Mouse (Mus musculus): ENCODE data around the gene Ap5z1. TPM values are rescaled to one million over a fixed set of nuclear protein-coding genes. Genes with fewer than 3 reads are reported as not detected.

The Ap5z1 gene
- polyA plus RNA-seq, 1 experiment from 2014 or later: 9.6 TPM

DNA sequence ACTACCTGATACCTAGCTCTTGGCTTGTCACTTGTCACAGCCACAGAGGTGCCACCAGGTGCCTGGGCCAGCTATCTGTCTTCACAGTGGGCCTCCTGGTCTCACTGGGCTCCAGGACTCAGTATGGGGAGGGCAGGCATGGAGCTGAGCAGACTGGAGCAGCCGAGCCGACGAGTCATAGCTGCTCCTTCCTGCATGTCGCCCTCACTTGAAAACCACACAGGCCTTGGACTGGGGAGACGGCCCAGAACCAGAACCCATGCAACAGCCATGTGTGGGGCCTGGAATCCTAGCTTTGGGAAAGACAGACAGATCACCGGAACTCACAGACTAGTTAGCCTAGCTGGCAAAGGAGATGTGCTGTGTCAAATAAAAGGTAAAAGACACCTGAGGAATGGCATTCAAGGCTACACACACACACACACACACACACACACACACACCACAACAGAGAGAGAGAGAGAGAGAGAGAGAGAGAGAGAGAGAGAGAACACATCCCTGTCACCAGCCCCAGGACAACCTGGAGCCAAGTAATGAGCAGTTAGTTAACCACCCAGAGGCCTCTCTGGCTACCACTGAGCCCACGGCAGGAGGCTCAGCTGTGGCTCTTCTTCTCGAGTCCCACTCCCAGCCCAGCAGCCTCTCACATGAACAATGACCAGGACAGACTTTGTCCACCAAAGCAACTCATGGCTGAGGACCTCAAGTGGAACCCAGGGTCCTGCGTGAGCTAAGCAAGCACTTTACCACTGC lies 26.4 kb downstream of the Ap5z1 start:
- 81% methylated on average over 9 of the region's 9 CpGs for WGBS

DNA sequence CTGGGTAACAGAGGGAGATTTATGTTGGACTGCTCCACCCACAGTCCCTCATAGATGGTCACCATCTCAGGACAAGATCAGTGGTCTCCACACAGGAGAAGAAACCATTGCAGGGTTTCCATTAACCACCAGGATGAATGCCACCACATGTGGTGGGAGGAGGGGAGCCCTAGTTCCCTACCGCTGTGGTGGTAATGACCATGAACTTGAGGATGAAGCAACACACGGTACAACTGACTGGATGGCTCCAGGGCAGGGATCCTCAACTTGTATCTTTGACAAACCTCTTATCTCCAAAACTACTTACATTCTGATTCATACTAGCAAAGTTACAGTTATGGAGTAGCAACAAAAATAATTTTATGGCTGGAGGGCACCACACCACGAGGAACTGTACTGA lies 29.6 kb downstream of the Ap5z1 start:
- WGBS: 90% methylated on average over 3 of the region's 3 CpGs
- Histone ChIP-seq H3K9me3 (ENCODE audit: control insufficient read depth, low read length) (no peaks in the 10 kb centered on the region), H3K4me3 (ENCODE audit: low read depth, low read length) (no peak overlapping the region), H3K4me2 (replicated peaks; ENCODE audit: low read depth, low read length) (no peak overlapping the region), H3K27ac (ENCODE audit: low read depth, low read length) (no peak overlapping the region), H3K27me3 (ENCODE audit: control insufficient read depth, insufficient read depth, low read length) (no peaks in the 10 kb centered on the region), H3K4me1 (replicated peaks; ENCODE audit: control insufficient read depth, insufficient read depth, low read length) (no peaks in the 10 kb centered on the region), H3K36me3 (ENCODE audit: control insufficient read depth, insufficient read depth, low read length) (no peaks in the 10 kb centered on the region), H3K9ac (ENCODE audit: low read depth, low read length) (no peak overlapping the region)
- no peak for DNase-seq (ENCODE audit: low spot score)
- no peak for ATAC-seq (ENCODE audit: low FRiP score)

More for the DNA sequence above, 26.4 kb downstream of the Ap5z1 start:
- Histone ChIP-seq H3K4me3 (ENCODE audit: low read depth, low read length) (no peak overlapping the region), H3K27ac (ENCODE audit: low read depth, low read length) (no peak overlapping the region), H3K4me2 (replicated peaks; ENCODE audit: low read depth, low read length) (no peak overlapping the region), H3K9me3 (ENCODE audit: control insufficient read depth, low read length) (no peaks in the 10 kb centered on the region), H3K27me3 (ENCODE audit: control insufficient read depth, insufficient read depth, low read length) (no peaks in the 10 kb centered on the region), H3K4me1 (replicated peaks; ENCODE audit: control insufficient read depth, insufficient read depth, low read length) (no peaks in the 10 kb centered on the region), H3K36me3 (ENCODE audit: control insufficient read depth, insufficient read depth, low read length) (no peaks in the 10 kb centered on the region), H3K9ac (ENCODE audit: low read depth, low read length) (no peak overlapping the region)
- no peak for ATAC-seq (ENCODE audit: low FRiP score)
- no peak for DNase-seq (ENCODE audit: low spot score)

DNA sequence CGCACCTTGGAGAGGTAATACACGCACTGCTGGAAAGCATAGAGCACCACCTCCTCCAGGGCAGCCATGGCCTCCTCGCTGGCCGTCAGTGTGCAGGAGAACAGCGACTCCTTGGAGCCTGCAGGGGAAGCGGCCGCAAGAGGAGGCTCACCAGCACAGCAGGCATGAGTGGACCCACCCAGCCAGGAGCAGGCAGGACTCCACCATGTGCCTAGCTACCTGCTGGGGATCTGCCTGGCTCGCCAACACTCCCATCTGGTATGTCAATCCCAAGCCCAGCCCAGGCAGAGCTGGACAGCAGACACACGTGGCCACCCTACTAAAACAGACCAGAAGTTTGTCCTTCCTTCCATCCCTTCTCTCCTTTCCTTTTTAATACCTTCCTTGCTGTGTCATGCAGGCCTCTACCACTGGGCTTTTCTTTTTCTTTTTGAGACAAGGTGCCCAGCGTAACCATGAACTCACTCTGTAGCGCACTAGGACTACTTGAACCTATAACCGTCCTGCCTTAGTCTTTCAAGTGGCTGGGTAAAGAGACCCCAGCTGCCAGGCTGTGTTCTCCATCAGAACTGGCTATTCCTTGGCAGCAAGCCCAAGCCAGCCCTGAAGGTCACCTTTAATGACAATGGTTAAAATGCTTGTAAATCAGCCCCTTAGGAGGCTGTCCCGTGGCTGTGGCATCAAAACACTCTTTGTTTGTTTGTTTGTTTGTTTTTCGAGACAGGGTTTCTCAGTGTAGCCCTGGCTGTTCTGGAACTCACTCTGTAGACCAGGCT lies 31.8 kb downstream of the Ap5z1 start:
- no peak for DNase-seq (ENCODE audit: low spot score)
- WGBS: 56% methylated on average over 14 of the region's 14 CpGs

DNA sequence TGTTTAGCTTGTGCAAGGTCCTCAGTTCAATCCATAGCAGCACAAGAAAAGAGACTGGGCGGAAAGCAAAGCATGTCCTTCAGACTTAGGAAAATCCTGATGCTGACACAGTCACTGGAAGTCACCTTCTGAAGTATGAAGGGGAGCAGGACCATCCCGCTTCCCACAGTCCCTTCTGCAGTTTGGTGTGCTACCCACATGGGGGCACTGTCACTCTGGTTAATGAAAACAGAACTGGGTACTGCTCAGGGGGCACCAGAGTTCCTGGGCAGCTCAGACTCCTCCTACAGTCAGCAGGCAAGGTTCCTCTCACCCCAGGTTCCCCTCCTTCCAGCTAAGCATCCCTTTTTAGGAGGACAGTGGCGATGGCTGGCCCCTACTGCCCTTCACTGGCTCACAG lies 35.2 kb downstream of the Ap5z1 start:
- no peak overlapping the region for H3K4me3 ChIP-seq (ENCODE audit: low read depth, low read length)
- H3K36me3 ChIP-seq (ENCODE audit: control insufficient read depth, insufficient read depth, low read length): no peaks in the 10 kb centered on the region
- 33% methylated on average over 3 of the region's 3 CpGs for WGBS
- 0 out of 2 replicates have a peak, but pooled peaks have one; percentile 18 for ATAC-seq (ENCODE audit: low FRiP score)
- peak; percentile 65 for DNase-seq (ENCODE audit: low spot score)
- H3K4me1 ChIP-seq (replicated peaks; ENCODE audit: control insufficient read depth, insufficient read depth, low read length): no peaks in the 10 kb centered on the region
- H3K4me2 ChIP-seq (replicated peaks; ENCODE audit: low read depth, low read length): no peak overlapping the region
- H3K27ac ChIP-seq (ENCODE audit: low read depth, low read length): no peak overlapping the region
- H3K27me3 ChIP-seq (ENCODE audit: control insufficient read depth, insufficient read depth, low read length): no peaks in the 10 kb centered on the region
- H3K9ac ChIP-seq (ENCODE audit: low read depth, low read length): no peak overlapping the region
- no peaks in the 10 kb centered on the region for H3K9me3 ChIP-seq (ENCODE audit: control insufficient read depth, low read length)

More for the DNA sequence above, 31.8 kb downstream of the Ap5z1 start:
- no peaks in the 10 kb centered on the region for H3K9me3 ChIP-seq (ENCODE audit: control insufficient read depth, low read length)
- no peak overlapping the region for H3K27ac ChIP-seq (ENCODE audit: low read depth, low read length)
- H3K9ac ChIP-seq (ENCODE audit: low read depth, low read length): no peak overlapping the region
- no peak overlapping the region for H3K4me2 ChIP-seq (replicated peaks; ENCODE audit: low read depth, low read length)
- H3K27me3 ChIP-seq (ENCODE audit: control insufficient read depth, insufficient read depth, low read length): no peaks in the 10 kb centered on the region
- no peaks in the 10 kb centered on the region for H3K36me3 ChIP-seq (ENCODE audit: control insufficient read depth, insufficient read depth, low read length)
- ATAC-seq (ENCODE audit: low FRiP score): no peak
- H3K4me3 ChIP-seq (ENCODE audit: low read depth, low read length): no peak overlapping the region
- no peaks in the 10 kb centered on the region for H3K4me1 ChIP-seq (replicated peaks; ENCODE audit: control insufficient read depth, insufficient read depth, low read length)

DNA sequence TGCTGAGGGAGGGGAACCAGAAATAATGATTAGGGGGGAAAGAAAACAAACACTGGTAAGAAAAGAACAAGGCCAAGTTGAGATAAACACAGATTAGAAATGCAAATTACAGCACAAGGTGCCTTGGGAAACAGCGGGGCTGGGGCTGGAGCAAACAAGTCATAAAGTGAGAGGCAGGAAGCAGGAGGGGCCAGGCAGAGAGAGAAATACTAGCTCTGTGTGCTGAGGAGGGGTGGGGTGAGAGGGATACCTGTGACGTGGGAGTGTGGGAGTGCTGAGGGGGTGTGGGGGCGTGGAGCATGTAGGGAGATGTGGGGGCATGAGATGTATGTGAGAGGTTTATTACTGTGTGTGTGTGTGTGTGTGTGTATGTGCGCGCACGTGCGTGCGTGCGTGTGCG lies 37.2 kb downstream of the Ap5z1 start:
- Histone ChIP-seq H3K27ac (ENCODE audit: low read depth, low read length) (no peak overlapping the region), H3K36me3 (ENCODE audit: control insufficient read depth, insufficient read depth, low read length) (no peaks in the 10 kb centered on the region), H3K4me2 (replicated peaks; ENCODE audit: low read depth, low read length) (no peak overlapping the region), H3K9me3 (ENCODE audit: control insufficient read depth, low read length) (no peaks in the 10 kb centered on the region), H3K4me1 (replicated peaks; ENCODE audit: control insufficient read depth, insufficient read depth, low read length) (no peaks in the 10 kb centered on the region), H3K27me3 (ENCODE audit: control insufficient read depth, insufficient read depth, low read length) (no peaks in the 10 kb centered on the region), H3K9ac (ENCODE audit: low read depth, low read length) (no peak overlapping the region), H3K4me3 (ENCODE audit: low read depth, low read length) (no peak overlapping the region)
- no peak for ATAC-seq (ENCODE audit: low FRiP score)
- 80% methylated on average over 10 of the region's 10 CpGs for WGBS
- no peak for DNase-seq (ENCODE audit: low spot score)

DNA sequence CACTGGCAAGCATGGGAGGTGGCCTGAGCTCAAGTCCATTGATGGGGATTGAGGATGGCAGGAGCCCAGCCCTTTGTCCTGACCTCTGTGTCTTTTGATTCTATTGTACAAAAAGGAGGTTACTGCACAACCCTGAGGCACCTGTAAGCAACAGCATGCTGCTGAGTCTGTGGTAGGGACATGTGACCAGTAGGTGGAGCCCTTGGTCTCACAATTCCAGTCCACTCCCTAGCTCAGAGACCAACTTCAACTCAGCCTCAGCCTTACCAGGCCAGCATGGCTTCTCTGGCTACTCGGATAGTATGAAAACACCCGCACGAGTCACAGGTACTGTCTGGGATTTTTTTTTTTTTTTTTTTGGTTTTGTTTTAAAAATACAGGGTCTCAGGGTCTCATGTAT lies 38.7 kb downstream of the Ap5z1 start:
- Histone ChIP-seq H3K4me1 (replicated peaks; ENCODE audit: control insufficient read depth, insufficient read depth, low read length) (no peaks in the 10 kb centered on the region), H3K27ac (ENCODE audit: low read depth, low read length) (no peak overlapping the region), H3K27me3 (ENCODE audit: control insufficient read depth, insufficient read depth, low read length) (no peaks in the 10 kb centered on the region), H3K36me3 (ENCODE audit: control insufficient read depth, insufficient read depth, low read length) (no peaks in the 10 kb centered on the region), H3K4me2 (replicated peaks; ENCODE audit: low read depth, low read length) (no peak overlapping the region), H3K9ac (ENCODE audit: low read depth, low read length) (no peak overlapping the region), H3K4me3 (ENCODE audit: low read depth, low read length) (no peak overlapping the region), H3K9me3 (ENCODE audit: control insufficient read depth, low read length) (no peaks in the 10 kb centered on the region)
- WGBS: 11% methylated on average over 3 of the region's 3 CpGs
- ATAC-seq (ENCODE audit: low FRiP score) (peak; percentile 78), DNase-seq (ENCODE audit: low spot score) (peak; percentile 83)

DNA sequence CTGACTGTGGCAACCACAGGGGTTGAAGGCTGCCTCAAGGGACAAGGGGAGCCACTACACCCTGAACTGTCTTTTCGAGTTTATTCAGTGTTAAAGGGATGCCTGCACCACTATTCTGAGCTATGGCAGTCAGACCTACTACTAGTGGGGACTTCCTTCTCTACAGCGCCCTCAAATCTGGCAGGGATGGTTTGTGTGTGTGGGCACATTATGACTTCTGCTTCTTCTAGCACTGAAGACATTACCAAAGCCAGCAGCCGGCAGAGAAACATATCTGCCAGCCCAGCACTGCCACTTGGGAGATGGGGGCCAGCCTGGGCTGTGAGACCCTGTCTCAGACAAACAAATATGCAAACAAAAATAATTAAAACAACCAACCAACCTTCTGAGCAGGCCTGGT lies 40.4 kb downstream of the Ap5z1 start:
- no peak for DNase-seq (ENCODE audit: low spot score)
- no peak for ATAC-seq (ENCODE audit: low FRiP score)
- Histone ChIP-seq H3K27ac (ENCODE audit: low read depth, low read length) (no peak overlapping the region), H3K4me3 (ENCODE audit: low read depth, low read length) (no peak overlapping the region), H3K4me1 (replicated peaks; ENCODE audit: control insufficient read depth, insufficient read depth, low read length) (peaks cover under 1% of the 10 kb centered on the region), H3K36me3 (ENCODE audit: control insufficient read depth, insufficient read depth, low read length) (no peaks in the 10 kb centered on the region), H3K9ac (ENCODE audit: low read depth, low read length) (no peak overlapping the region), H3K4me2 (replicated peaks; ENCODE audit: low read depth, low read length) (no peak overlapping the region), H3K27me3 (ENCODE audit: control insufficient read depth, insufficient read depth, low read length) (no peaks in the 10 kb centered on the region), H3K9me3 (ENCODE audit: control insufficient read depth, low read length) (no peaks in the 10 kb centered on the region)
- 81% methylated on average over 3 of the region's 3 CpGs for WGBS

DNA sequence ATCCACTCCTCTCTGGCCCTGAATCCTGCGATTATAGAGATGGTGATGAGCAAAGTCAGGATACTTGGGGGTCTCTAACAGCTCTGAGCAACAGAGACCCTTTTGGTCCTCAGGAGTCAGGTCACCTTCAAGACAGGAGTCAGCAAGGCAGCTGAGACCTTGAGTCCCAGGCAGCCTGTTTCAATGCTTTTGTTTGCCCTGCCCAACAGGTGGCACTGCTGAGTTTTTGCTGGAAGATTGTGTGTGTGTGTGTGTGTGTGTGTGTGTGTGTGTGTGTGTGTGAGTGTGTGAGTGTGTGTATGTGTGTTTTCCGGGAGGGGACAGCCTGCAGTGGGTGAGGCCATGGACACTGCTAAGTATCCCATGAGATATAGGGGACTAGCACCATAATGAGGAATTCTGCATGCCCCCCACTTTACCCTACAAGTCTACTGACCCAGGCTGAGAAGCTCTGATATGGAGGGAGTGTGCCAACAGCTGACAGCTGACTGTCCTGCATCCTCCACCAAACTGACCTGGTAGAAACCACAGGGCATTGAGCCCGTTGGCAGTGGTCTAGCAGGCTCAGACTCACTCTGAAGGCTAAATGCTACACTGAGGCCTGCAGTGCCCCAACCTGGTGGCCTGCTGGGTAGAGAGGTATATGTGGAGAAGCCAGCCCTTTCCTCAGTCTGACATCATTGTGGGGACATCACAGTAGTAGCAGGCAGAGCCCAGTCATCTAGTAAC lies 42.1 kb downstream of the Ap5z1 start:
- Histone ChIP-seq H3K4me3 (ENCODE audit: low read depth, low read length) (no peak overlapping the region), H3K4me1 (replicated peaks; ENCODE audit: control insufficient read depth, insufficient read depth, low read length) (peaks cover 5% of the 10 kb centered on the region), H3K27me3 (ENCODE audit: control insufficient read depth, insufficient read depth, low read length) (no peaks in the 10 kb centered on the region), H3K9me3 (ENCODE audit: control insufficient read depth, low read length) (no peaks in the 10 kb centered on the region), H3K36me3 (ENCODE audit: control insufficient read depth, insufficient read depth, low read length) (no peaks in the 10 kb centered on the region), H3K27ac (ENCODE audit: low read depth, low read length) (no peak overlapping the region), H3K4me2 (replicated peaks; ENCODE audit: low read depth, low read length) (no peak overlapping the region), H3K9ac (ENCODE audit: low read depth, low read length) (no peak overlapping the region)
- DNase-seq (ENCODE audit: low spot score) (no peak), ATAC-seq (ENCODE audit: low FRiP score) (no peak)
- WGBS: 77% methylated on average over 3 of the region's 3 CpGs
